Mouse (Mus musculus) layer of hippocampus, adult 18-20 months (tissue): ENCODE results near the gene Ppm1n. TPM values are rescaled to one million over a fixed set of nuclear protein-coding genes. Genes with fewer than 3 reads are reported as not detected.
A peak's percentile ranks its signal among the peaks of the same experiment; 100 is the strongest.
"Not testable (repeated sequence)": the region's sequence is repeated elsewhere in the genome, so short reads cannot be mapped to it uniquely, and the experiment has no call there.

Source experiments
- DNase-seq, 2 experiments: peaks; one replicate each; pipeline ENCODE4 v3.0.0; 2022; ENCODE audit warnings: low spot score in 2 of 2
- total RNA-seq, 2 experiments: library from RNA; stranded (reverse); gene quantifications; 2 replicates each; pipeline ENCODE4 v1.2.3; 2021

Gene Ppm1n
- total RNA-seq, 2 experiments from 2014 or later = not detected

DNA sequence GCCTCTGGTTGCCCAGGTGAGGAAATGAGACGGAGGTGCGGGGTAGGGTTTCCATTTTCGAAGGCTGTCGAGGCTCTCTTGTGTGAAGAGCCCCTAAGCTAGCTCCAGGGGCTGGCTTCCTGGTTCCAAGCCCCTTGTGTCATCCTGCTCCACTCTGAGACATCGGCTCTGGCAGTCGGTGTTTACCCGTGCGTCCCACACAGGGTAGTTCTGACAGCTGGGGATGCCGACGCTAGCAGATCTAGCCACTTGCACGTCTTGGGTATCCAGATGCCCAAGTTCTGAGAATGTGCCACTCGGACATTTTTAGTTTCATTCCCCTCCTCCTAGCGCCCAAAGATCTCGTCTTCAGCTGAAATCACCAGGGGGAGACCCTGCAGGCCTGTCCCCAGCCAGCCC, 3.5 kb upstream of the Ppm1n start:
- DNase-seq = peak in 1 of 2 experiments; percentile 45

DNA sequence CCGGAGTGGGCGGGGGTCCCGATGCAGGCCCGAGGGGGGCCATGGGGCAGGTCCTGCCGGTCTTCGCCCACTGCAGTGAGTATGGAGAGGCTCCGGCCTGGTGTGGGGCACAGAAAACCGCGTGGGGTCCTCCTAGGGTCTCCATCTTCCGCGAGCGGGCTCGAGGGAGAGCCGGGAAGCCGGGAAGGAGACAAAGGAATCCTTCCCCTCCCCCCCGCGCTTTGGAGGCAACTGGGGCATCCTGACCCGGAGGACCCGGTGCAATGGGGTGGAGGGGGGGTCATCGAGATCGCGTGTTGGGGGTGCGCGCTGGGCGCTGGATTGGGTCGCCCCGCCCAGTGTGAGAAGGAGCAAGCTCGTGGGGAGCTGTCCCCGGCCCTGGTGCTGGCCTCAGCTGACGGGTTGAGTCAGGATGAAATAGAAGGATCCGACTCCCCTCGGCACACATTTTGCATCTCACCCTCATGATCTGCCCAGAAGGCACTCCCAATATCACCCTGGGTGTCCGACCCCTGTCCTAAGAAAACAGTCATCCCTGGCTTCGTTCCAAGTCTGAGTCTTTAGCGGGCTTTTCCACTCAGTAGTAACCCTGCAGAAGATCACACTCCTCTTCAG, 3.0 kb upstream of the Ppm1n start:
- DNase-seq = peak in 1 of 2 experiments; percentile 39

DNA sequence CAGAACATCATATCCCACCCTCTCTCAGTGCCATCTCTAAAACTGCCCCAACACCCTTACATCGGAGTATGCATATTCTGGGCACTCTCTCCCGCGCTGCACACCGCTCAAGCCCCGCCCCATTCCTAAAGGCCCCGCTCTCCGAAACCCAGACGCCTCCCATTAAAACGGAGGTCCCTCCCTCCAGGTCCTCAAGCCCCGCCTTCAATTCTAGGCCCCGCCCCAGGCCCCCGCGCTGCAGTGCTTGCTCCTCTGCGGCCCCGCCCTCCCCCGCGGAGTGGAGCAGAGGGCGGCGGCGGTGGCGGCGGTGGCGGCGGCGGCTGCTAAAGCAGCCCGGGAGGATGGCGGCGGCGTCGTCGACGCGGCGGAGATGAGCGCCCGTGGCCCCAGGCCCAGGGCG, 2.5 kb upstream of the Ppm1n start, which contains the start of gene Rtn2:
TSS of gene Rtn2 (plus strand) at position 240 of the 400 bp plus-strand sequence.
- DNase-seq = peak; percentile 79 to 82

DNA sequence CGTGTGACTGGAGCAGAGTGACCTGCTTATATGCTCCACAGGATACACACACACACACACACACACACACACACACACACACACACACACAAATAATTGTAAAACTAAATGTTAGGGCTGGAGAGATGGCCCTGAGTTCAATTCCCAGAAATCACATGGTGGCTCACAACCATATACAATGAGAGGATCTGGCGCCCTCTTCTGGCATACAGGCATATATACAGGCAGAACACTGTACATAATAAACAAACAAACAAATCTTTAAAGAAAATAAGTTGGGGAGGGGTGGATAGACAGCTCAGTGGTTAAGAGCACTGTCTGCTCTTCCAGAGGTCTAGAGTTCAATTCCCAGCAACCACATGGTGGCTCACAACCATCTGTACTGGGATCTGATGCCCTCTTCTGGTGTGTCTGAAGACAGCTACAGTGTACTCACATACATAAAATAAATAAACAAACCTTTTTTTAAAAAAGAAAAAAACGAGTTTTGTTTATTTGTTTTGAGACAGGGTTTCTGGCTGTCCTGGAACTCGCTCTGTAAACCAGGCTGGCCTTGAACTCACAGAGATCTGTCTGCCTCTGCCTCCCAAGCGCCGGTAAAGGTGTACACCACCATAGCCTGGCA, 1.9 kb upstream of the Ppm1n start:
- DNase-seq = not testable (repeated sequence)

DNA sequence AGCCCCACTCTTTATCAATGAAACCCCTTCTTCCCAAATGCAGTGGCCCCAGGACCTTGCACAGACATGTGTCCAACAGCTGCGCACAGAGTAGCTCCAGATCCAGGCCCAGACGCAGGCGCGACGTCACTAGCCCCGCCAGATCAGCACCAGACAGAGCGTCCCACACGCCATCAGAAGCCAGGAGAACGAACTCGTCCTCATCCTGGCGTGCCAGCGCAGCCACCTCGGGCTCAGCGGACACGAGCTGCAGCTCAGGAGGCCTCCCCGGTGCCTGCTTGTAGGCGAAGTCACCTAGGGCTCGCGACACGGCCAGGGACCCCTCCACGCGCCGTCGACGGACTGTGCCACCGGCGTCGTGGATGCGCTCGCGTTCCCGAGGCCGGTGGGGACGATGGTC, 812 bp downstream of the Ppm1n start:
- DNase-seq = no peak

DNA sequence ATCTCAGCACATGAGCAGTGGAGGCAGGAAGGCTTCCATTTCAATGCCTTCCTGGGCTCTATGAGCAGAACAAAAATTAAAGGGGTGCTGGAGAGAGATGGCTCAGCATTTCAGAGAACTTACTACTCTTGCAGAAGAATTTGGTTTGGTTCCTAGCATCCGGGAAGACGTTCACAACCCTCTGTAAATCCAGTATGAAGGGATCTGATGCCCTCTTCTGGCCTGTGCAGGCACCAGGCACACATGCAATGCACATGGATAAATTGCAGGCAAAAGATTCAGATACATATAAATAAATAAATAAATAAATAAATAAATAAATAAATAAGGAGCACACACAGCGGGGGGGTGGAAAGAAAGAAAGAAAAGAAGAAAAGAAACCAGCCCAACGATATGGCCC, 3.6 kb downstream of the Ppm1n start:
- DNase-seq = no peak

DNA sequence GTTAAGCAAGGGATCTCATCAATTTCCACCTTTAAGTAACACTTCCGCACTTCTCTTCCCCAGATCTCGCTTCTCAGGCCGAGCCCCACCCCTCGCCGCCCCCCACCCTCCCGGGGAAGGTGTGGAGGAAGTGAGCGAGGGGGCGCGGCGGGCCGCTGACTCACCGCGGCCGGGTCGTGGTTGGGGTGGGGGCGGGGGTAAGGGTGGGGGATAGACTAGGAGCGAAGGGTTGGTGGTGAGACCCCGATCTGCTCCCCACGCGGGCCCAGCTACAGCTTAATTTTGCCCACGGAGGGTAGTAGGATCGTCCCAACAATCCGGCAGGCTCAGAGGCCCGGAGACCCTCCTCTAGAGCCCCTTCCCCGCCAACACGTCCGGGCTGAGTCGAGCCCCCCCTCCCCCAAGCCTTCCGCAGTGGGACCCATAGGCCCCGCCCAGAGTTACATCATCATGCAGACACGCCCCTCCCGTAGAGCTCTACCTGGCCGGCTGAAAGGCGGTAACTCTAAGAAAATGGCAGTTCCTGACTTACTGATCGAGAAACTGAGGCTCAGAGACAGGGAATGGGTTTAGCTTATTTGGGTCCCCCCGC, 7.6 kb downstream of the Ppm1n start:
- DNase-seq = peak in 1 of 2 experiments; percentile 36

DNA sequence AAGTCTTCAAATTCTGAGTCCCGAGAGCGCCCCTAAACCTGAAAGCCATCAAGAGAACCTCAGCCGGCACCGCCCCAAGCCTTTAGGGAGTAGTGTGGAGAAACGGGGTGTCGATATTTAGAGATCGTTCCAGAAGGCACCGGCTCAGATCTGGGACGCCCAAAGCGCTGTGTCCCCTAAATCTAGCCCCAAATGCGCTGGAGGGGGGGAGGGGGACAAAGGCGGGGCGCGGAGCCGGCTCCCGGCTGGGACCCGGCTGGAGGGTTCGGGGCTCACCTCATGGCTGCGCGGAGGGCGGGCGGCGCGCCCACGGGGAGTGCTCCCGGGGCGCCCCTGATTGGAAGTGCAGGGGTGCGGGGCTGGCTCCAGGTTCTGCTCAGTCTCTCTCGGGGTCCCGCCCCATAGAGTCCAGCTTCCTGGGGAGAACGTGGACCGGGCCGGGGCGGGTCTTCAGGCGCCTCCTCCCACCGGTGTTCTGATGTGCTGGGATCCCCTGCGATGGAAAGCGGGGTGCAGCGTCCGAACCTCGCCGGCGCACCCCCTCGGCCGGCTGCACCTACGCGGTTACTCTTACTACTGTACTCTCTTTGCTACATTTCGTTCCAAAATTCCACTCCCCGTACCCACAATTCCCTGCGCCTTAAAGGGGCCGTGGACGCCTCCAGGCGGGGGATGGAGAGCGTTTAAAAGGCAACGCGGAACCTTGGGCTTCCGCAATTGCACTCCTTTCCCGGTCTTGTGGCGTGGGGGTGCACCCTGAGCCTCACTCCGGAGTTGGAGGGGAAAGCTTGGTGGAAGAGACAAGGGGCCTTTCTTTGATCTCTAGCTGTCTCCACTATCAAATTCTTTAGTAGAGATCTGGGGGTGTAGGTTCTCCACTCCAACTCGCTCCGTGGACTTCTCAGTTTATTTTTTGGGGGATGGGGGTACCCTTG, 8.4 kb downstream of the Ppm1n start, which contains the start of gene Vasp:
TSS of gene Vasp (minus strand) at position 580 of the 935 bp plus-strand sequence.
- DNase-seq = peak; percentile 78 to 89

DNA sequence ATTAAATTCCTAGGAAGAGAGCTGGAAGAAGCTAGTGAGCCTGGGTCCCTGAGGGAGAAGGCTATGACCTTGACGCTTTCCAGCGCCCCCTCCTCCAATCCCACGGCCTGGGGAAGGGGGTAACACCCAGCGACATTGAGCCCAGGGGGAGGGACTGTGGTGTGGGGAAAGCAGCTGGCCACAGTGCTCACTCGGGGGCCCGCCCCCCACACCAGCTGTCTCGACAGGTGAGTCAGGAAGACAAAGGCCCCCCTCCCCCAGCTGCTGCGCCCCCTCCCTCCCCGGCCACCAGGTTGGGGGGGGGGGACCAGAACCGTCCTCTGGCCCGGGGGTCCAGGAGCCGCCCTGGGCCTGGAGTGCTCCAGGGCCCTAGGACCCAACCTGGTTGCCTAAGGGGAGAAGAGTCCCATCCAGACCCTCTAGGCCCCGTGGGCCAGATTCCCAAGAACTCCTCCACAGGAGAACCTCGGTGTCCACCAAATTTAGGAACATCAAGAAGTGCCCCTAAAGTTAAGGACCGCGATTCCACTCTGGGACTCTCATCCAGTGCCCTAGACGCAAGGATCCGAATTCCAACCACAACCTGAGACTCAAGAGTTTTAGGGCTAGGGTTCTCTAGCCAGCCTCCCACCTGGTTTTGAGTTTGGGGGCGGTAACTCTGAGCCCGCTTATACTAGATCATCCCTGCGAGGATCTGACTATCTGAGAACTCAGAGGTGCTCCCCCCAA, 9.2 kb downstream of the Ppm1n start:
- no peak for DNase-seq

DNA sequence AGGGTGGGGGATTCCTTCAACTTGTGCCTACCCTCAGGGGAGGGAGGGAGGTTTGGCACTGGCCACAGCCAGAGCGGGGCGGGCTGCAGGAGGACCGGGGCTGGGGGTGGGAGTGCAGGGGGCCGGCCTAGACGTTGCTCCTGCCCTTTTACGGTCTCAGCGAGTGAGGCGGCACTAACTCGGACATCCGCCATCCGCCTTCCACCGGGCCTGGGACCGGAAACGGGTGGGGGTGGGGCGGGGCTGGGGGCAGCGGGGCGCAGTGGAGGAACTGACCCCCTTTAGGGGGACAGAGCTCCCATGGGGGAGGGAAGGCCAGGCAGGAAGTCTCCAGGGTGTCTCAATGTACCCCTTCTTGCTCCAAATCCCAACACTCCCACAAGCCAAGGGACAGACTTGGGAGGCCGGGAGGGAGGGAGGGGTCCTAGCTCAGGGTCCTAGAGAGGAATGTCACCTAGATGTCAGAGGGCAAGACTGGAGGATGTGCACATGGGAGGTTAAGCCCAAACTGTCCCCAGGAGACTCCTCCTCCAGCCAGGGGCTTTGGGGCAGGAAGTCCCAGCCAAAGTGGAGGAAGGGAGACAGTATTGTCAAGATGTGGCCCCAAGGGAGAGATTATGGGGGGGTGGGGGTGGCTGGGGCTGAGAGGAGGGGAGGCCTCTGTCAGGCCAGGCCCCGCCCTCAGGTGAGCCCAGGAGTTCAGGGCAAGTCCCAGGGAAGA, 10.0 kb downstream of the Ppm1n start:
- no peak for DNase-seq

DNA sequence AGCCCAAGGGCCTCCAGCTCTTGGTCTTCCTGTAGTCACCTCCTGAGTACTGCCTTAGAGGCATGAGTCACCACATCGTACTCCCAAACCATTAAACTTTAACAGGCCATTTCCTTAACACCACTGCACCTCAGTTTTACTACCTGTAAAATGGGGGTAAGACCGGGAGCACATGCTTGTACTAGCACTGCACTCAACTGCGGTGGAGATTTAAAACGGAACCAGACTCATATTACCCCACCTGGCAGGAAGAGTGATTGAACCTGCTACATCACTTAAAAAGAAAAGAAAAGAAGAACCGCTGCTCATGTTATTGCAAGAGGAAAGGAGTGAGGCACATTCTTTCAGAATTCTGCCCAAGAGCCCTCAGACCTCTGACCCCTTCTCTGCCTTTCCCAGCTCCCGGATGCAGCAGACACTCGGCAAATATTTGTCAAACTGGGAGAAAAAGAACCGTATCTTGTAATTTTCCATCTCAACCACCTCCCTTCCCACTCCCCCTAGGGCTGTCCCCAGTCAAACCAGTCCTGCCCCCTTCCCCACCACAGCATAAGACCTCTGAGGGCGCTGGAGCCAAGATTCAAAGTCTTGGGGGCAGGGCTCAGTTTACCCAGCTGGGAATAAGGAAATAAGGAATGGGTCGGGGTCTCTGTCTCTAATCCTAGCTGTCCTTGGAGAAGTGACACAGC, 10.7 kb downstream of the Ppm1n start:
- no peak for DNase-seq

DNA sequence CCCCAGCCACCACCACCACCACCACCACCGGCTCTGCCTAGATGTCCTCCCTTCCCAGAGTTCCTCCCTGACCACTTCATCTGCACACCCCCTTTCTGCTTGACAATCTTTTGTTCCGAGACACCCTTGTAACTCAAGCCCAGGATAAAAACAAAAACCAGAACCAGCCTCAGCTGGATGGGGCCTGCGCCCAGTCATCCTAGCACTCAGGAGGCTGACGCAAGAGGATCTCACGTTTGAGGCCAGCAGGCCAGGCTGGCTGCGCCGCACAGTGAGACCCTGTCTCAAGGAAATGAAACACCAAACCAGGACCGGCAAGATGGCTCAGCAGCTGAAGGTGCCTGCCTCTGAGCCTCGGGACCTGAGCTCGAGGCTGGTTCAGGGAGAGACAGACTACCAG, 12.8 kb downstream of the Ppm1n start:
- no peak for DNase-seq

DNA sequence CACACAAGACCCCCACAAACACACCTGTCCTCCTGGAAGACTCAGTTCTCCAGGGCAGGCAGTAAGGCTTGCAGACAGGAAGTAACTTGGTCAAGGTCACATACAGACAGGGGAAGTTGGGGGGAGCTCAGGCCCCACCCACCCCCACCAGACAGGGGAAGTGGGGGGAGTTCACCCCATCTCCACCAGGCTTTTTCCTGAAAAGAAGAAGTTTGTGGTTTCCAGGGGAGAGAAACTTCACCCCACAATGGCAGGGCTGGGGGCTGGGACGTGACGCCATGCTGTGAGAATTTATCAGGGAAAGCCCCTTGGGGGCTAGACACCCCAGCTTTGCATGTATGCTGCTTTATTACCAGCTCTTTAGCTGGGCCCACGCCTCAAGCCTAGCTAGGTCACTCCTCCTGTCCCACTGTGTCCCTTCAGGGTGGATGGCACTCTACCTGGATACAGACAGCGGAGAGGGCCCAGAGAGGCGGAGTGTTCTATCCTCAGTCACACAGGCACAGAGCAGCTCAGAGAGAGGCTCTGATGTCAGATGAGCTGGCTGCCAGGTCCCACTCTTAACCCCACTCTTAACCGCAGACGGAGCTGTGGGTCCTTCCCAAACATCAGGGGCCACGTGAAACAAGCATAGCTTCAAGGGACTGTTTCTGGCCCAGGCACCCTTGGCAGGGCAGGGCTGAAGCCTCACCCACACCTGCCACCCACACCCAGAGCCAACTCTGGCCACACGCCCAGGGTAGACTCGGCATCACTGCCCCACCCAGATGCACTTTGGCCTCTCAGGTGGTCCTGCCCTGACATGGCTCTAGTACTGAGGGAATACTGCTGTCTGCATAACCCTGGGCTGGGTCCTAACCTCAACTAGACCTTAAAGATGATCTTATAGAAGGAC, 13.7 kb downstream of the Ppm1n start:
- no peak for DNase-seq

DNA sequence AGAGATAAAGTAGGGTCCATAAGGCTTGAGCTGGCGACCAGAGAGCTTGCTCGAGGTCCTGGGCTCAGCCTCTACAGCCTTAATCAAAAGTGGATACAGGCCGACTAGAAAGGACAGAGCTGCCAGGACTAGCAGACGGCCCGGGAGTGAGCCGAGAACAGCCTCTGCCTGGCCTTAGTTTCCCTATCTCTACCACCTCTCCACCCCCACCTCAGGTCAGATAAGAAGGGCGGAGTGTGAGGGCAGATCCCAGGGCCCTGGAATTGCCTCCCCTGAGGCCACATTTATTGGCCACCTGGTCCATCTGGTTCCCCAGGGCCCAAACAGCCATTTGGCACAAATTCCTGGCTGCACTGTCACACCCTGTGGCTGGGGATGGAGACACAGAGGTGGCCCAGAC, 14.7 kb downstream of the Ppm1n start:
- no peak for DNase-seq

DNA sequence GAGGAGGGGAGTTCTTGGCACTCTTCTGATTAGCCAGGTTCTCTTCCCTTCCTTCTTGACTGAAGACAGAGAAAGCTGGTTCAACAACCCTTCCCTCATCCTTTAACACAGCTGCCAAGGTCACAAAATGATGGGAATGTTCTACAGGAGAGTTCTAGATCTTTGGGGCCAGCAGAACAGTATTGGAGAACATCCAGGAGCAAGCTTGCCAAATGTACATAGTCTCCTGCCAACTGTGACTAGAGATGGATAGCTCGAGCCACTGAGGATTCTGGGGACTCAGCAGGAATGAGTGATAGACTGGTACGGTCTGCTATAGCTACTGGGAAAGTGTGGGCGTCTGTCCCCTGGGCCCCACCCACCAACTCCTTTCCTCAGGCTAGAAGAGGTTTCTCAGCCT, 21.5 kb downstream of the Ppm1n start:
- DNase-seq = no peak

DNA sequence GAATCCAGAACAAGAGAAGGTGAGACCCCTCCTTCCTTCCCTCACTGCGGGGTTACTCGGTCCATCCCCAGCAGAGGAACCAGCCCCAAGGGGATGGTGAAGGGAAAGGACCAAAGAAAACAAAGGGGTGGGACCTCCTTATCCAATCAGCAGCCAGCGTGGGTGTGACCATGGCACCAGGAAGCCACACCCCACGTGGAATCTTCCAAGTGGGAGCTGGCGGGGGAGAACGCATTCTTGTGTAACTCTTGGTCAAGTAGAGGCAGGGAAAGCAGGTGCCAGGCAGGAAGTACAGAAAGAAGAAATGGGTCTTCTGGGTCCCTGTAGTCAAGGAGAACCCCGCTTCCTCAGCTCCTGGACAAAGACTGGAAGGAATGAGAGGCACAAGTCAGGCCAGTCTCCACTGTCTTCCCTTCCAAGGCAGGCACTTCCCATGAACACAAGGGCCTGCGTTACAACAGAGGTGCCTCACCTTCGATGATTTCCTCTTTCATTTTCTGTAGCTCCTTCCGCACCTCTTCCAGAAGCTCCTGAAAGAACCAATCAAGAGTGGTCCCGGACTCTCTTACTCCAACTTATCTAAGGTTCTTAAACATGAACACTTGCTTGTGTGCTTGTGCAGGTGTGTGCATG, 22.4 kb downstream of the Ppm1n start:
- DNase-seq = peak in 1 of 2 experiments; percentile 54

DNA sequence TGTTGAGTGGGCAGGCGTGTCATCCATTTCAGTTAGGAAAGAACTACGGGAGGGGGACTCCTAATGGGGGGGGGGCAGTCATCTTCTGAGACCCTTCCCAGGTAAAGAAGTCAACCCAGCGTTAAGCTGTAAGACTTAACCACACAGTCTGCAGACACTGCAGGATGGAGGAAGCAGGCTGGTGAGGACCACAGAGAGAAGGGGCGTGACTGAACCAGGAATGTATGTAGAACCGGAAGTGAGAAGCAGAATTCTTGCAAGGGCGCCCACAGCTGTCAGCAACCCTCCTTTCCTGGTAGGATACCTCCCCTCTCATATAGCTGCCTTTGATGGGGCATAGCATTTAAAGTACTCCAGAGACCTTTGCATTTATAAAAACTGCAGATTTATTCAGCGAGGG, 23.3 kb downstream of the Ppm1n start:
- DNase-seq = no peak

DNA sequence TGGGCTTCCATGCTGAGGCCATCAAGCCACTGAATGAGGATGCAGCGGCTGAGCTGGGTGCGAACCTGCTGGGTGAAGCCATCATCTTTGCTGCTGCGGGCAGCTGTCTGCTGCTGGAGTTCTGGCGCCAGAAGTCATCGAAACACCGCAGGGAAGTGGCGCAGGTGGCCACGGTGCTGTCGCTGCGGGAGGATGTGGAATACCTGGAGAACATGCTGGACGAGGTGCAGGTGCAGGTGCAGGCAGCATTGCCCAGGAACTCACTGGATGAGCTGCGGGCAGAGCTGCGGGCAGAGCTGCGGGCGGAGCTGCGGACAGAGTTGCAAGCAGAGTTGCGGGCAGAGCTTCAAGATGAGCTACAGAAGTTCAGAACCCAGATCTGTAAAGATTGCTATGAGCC, 24.5 kb downstream of the Ppm1n start:
- DNase-seq = no peak
